In genomic region chr3:149638324-149638723, GRCm38 (mm10) we compare ENCODE assay signal across 12 mouse cellular contexts.
"Had no signal": no experiment of that assay in that cellular context is flagged by ENCODE, and none has a peak within 500 bp of the region (broad histone marks: within the 10 kb centered on the region; RNA-seq: fewer than 3 reads in every experiment).

No protein-coding gene starts in this region.

- ATAC-seq: liver, embryonic 12.5 days; midbrain, embryonic 13.5 days; midbrain, embryonic 16.5 days had no signal

- DNase-seq: kidney, postnatal 10 days; kidney, postnatal 36 days; left cerebral cortex, postnatal 4 days; lung, adult 18-20 months; lung, postnatal 10 days; lung, postnatal 36 days; thymus, adult 2 months; thymus, postnatal 14 days; thymus, postnatal 4 days had no signal
